Mouse (Mus musculus) lung, postnatal 14 days (tissue): ENCODE data around the gene Krtap28-13.
A peak's percentile ranks its signal among the peaks of the same experiment; 100 is the strongest.

Experiments used
- DNase-seq: peaks from one replicate; pipeline ENCODE4 v3.0.0; 2021

Krtap28-13 gene

DNA sequence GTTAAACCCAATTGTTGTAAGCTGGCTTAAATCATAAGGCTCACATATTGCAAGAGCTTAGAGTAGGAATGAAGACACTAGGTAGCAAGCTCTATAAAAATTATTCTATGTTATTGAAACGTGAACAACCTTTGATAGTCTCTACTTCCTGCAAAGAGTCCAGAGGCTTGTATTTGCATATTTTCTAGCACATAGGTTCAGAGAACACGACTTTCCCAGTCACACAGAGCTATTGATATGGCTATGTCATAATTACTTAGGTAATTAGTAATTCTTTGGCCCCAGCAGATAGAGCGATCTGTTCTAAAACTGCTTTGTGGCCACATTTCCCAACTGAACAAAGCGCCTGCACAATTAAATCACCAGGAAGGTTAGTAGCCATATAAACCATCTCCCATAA lies 36.2 kb downstream of the Krtap28-13 start:
- DNase-seq, result no peak

DNA sequence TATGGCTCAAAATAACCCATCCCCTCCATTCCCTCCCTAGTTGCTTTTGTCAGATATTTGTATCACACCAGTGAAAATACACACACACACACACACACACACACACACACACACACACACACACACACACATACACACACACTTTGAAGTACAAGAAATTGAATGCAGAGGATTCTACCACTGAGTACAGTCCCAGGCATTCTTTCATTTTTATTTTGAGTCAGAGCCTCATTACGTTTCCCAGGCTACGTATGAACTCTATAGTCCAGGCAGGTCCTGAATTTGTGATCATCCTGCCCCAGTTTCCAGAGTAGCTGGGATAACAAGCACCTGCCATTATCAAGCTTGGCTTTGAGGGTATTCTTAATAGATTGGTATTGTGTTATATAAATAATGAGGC lies 38.4 kb downstream of the Krtap28-13 start:
- DNase-seq, result no peak

DNA sequence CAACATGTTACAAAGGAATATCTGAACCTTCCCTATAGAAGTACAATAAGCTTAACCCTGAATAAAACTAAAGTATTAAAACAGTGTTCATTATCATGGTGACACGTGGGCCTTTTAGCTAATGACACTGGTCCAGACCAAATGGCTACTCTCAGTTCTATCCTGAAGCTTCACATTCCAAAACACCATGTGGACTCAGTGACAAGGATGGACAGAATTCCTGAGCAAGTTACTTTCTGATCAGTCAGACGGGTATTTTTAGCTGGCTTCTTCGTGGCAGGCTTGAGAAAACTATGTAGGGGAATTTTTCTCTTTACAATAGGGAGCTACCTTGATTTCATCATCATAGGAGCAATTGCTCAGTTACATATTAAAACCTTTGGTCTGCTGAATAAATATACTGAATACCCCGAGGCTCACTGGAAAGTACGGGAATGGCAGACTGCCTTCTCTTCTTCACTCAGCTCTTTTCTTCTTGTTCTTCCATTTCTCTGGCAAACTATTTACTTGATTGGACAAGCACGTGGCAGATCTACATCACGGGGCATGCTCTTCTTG lies 38.9 kb downstream of the Krtap28-13 start:
- no peak for DNase-seq

DNA sequence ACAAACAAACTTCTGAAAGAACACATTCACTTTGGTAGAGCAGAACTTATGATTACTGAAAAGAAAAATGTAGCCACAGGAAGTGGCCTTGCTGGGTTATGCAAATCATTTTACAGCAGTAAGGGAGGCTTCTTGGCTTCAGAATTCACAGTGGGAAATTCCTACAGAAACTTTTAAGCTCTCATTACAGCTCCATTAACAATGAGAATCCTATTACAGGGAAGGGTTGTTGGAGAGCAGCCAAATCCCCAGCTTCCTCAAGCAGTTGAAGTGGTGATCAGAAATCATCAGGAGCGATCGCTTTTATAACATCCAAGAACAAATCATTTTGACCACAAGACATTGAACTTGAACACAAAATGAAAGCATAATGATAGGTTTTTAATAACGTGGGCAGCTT lies 41.2 kb downstream of the Krtap28-13 start:
- DNase-seq, result peak; percentile 5

DNA sequence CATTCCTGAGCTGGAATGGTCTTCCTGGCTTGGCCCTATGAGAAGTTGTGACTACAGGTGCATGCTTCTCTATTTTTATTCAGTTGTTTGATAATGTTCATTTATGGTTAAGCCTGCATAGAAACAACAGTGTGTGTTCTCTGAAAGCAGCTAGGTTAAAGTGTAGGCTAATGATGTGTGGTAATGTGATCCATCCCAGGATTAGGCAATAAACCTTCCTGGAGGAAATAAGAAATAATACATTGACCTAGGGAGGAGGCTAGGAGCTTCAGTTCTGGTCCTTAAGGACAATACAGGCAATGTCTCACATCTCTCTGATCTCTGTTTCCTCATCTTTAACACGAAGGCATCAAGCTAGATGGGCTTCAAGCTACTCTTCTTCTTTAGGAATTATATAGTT lies 44.7 kb downstream of the Krtap28-13 start:
- no peak for DNase-seq

DNA sequence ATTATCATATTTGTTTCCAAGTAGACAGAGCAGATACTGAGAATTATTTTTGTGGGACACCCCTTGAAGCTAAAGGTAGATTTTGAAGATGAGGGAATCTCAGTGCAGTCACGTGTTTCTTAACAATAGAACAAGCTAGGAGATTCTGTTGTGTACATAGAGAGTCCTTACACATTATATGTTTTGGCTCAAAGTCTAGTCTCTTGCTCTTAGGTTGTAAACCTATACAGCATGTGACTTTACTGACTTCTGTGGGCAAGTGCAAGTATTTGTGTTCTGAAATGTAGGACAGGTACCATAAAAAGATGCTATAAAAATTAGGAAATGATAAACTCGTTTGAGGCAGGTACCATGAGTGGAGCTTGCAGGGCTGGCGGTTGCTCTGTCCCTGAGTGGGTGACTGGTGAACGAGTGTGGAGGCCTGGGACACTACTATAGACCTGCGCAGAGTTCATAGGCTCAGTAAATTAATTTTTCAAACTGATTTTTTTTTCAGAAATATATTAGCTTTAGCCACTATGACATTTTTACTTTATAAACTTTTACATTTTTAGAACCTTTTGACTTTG lies 46.8 kb downstream of the Krtap28-13 start:
- no peak for DNase-seq

DNA sequence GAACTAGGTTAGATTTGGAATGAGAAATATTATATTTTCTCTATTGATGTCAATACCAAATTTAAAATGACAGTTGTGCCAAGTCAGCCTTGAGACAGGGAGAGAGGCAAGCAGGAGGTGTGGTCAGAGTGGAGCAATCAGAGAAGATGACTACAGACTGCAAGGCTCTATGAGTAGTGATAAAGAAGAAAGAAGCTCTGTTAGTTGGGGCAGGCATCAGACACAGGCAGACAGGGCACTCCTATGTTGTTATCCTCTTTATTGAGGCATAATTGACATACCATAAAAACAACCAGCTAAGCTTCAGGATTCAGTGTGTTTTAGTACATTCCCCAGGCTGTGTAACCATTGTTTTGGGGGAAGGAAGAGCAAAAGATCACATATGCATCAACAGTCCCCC lies 50.3 kb downstream of the Krtap28-13 start:
- DNase-seq, result no peak
